Mouse (Mus musculus): ENCODE measurements around the gene Serpina12. TPM values are rescaled to one million over a fixed set of nuclear protein-coding genes. Genes with fewer than 3 reads are reported as not detected.

Serpina12 gene
- total and polyA plus RNA-seq, 3 experiments: 0.04 TPM; not detected in 2

DNA sequence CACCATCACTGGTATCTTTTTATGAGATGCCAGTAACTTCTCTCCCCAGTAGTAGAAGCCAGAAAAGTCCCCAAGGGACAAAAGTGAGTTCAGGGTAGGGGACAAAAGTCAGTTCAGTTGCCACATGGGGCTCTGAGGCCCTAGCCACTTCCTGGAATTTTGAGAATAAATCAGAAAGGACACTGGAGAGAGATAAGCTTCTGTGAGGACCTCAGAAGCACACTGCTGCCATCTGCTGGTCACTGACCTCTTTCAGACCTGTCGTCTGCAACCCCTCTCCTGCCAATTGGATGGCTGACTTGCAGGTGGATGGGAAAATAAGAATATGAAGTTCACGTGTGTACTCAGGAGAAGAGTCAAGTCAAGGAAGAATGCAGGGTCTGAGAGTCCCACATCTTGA is 25.4 kb upstream of the Serpina12 start:
- no peaks in the 10 kb centered on the region for H3K36me3 ChIP-seq (ENCODE audit: control insufficient read depth in 1 of 2, insufficient read depth in 2 of 2, low read length in 2 of 2)
- no peaks in the 10 kb centered on the region for H3K4me1 ChIP-seq (ENCODE audit: control insufficient read depth in 1 of 2, insufficient read depth in 2 of 2, low read length in 2 of 2)
- no peak overlapping the region for H3K27ac ChIP-seq (ENCODE audit: control insufficient read depth, low read depth, low read length)
- H3K27me3 ChIP-seq (ENCODE audit: control insufficient read depth in 1 of 2, insufficient read depth in 2 of 2, low read length in 2 of 2): no peaks in the 10 kb centered on the region
- H3K9ac ChIP-seq (ENCODE audit: control insufficient read depth, low read depth, low read length, poor library complexity, severe bottlenecking): no peak overlapping the region
- no peak overlapping the region for H3K4me3 ChIP-seq (ENCODE audit: control insufficient read depth in 1 of 2, insufficient read depth in 1 of 2, low read depth in 2 of 2, low read length in 2 of 2)
- peak; percentile 34 for DNase-seq (ENCODE audit: low read depth, low spot score)
- no peaks in the 10 kb centered on the region for H3K9me3 ChIP-seq (replicated peaks; ENCODE audit: insufficient read depth, low read length)
- TF ChIP-seq SMC3 (IDR thresholded peaks at IDR 0.05; ENCODE audit: low read depth, low read length) (peak; percentile 39), RAD21 (IDR thresholded peaks at IDR 0.05; ENCODE audit: low read depth, low read length) (peak; percentile 24), GATA1 (IDR thresholded peaks at IDR 0.05; ENCODE audit: low read depth, low read length) (0 out of 2 replicates have a peak, but pooled peaks have one; percentile 17), ELF1 (IDR thresholded peaks at IDR 0.05; ENCODE audit: low read depth, low read length) (no peak), CTCF (IDR thresholded peaks at IDR 0.05 in 2 of 3, conservative IDR thresholded peaks at IDR 0.05 in 1 of 3; ENCODE audit: control insufficient read depth in 1 of 3, insufficient read depth in 1 of 3, low read depth in 2 of 3, low read length in 3 of 3, poor library complexity in 1 of 3, severe bottlenecking in 1 of 3) (peak; percentile 14 to 44 (median 43); a peak in 5 of 6 replicates)
- no peaks in the 10 kb centered on the region for H3K79me2 ChIP-seq (ENCODE audit: control insufficient read depth, insufficient read depth, low read length, poor library complexity)

DNA sequence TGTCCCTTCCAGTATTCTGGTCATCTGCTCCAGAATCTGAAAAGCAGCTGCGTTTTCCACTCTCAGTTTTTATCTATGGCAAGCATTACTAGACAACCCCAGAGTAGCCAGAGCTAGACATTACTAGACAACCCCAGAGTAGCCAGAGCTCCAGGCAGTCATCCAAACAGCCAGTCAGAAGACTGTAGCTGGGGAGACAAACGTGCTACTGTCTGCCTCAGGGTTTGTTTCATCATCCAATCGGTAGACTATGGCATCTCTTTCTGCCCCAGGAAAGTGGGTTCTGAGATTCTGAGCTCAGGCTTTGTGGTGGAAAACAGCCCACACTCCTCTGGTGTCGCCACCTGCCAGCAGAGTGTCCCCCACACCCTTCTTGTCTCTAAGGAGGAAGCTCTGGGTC is 23.3 kb upstream of the Serpina12 start:
- H3K9ac ChIP-seq (ENCODE audit: control insufficient read depth, low read depth, low read length, poor library complexity, severe bottlenecking): no peak overlapping the region
- no peak overlapping the region for H3K4me3 ChIP-seq (ENCODE audit: control insufficient read depth in 1 of 2, insufficient read depth in 1 of 2, low read depth in 2 of 2, low read length in 2 of 2)
- H3K27ac ChIP-seq (ENCODE audit: control insufficient read depth, low read depth, low read length): no peak overlapping the region
- H3K27me3 ChIP-seq (ENCODE audit: control insufficient read depth in 1 of 2, insufficient read depth in 2 of 2, low read length in 2 of 2): no peaks in the 10 kb centered on the region
- TF ChIP-seq POLR2A (IDR thresholded peaks at IDR 0.05; ENCODE audit: control insufficient read depth in 1 of 2, insufficient read depth in 1 of 2, low read depth in 1 of 2, low read length in 2 of 2, poor library complexity in 1 of 2): no peak
- no peak for TF ChIP-seq GATA1 (IDR thresholded peaks at IDR 0.05; ENCODE audit: low read depth, low read length)
- no peak for TF ChIP-seq SIN3A (IDR thresholded peaks at IDR 0.05; ENCODE audit: low read length)
- no peak for TF ChIP-seq POLR2AphosphoS2 (IDR thresholded peaks at IDR 0.05; ENCODE audit: low read length)
- no peak for TF ChIP-seq UBTF (IDR thresholded peaks at IDR 0.05; ENCODE audit: borderline replicate concordance, insufficient read depth, low read depth, low read length)
- no peak for TF ChIP-seq NRF1 (IDR thresholded peaks at IDR 0.05; ENCODE audit: insufficient read depth, low read depth, low read length, poor library complexity, severe bottlenecking)
- TF ChIP-seq MXI1 (IDR thresholded peaks at IDR 0.05; ENCODE audit: low read depth, low read length): no peak
- TF ChIP-seq TBP (IDR thresholded peaks at IDR 0.05; ENCODE audit: low read depth, low read length): no peak
- TF ChIP-seq MAZ (IDR thresholded peaks at IDR 0.05; ENCODE audit: low read depth, low read length): no peak
- TF ChIP-seq USF1 (IDR thresholded peaks at IDR 0.05; ENCODE audit: low read depth, low read length): no peak
- DNase-seq (ENCODE audit: low read depth, low spot score): peak; percentile 7
- no peaks in the 10 kb centered on the region for H3K36me3 ChIP-seq (ENCODE audit: control insufficient read depth in 1 of 2, insufficient read depth in 2 of 2, low read length in 2 of 2)
- no peaks in the 10 kb centered on the region for H3K79me2 ChIP-seq (ENCODE audit: control insufficient read depth, insufficient read depth, low read length, poor library complexity)
- no peaks in the 10 kb centered on the region for H3K4me1 ChIP-seq (ENCODE audit: control insufficient read depth in 1 of 2, insufficient read depth in 2 of 2, low read length in 2 of 2)
- no peaks in the 10 kb centered on the region for H3K9me3 ChIP-seq (replicated peaks; ENCODE audit: insufficient read depth, low read length)

DNA sequence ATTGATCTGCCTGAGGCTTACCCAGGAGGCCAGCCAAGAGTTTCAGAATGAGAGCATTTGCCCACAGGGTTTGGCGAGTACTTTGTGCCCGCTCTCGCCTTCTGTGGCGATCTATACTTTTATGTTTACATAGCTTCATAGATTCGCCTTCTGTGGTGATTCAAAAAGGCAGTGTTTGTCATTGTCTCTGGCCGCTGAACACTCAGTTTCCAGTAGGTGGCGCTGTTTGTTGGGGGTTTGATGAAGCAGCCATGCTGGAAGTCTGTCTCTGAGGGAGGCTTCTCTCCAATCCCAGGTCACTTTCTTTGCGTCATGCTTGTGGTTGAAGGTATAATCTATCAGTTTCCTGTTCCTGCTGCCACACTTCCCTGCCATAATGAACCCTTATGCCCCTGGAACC is 22.0 kb upstream of the Serpina12 start:
- Histone ChIP-seq H3K4me1 (ENCODE audit: control insufficient read depth in 1 of 2, insufficient read depth in 2 of 2, low read length in 2 of 2) (no peaks in the 10 kb centered on the region), H3K27me3 (ENCODE audit: control insufficient read depth in 1 of 2, insufficient read depth in 2 of 2, low read length in 2 of 2) (no peaks in the 10 kb centered on the region)
- peak; percentile 41 for DNase-seq (ENCODE audit: low read depth, low spot score)

More for the DNA sequence above, 22.0 kb upstream of the Serpina12 start:
- Histone ChIP-seq H3K4me3 (ENCODE audit: control insufficient read depth in 1 of 2, insufficient read depth in 1 of 2, low read depth in 2 of 2, low read length in 2 of 2) (no peak overlapping the region), H3K79me2 (ENCODE audit: control insufficient read depth, insufficient read depth, low read length, poor library complexity) (no peaks in the 10 kb centered on the region), H3K27ac (ENCODE audit: control insufficient read depth, low read depth, low read length) (no peak overlapping the region), H3K9me3 (replicated peaks; ENCODE audit: insufficient read depth, low read length) (no peaks in the 10 kb centered on the region), H3K36me3 (ENCODE audit: control insufficient read depth in 1 of 2, insufficient read depth in 2 of 2, low read length in 2 of 2) (no peaks in the 10 kb centered on the region), H3K9ac (ENCODE audit: control insufficient read depth, low read depth, low read length, poor library complexity, severe bottlenecking) (no peak overlapping the region)
- TF ChIP-seq ZC3H11A (IDR thresholded peaks at IDR 0.05; ENCODE audit: low read depth, low read length) (0 out of 2 replicates have a peak, but pooled peaks have one; percentile 8), ELF1 (IDR thresholded peaks at IDR 0.05; ENCODE audit: low read depth, low read length) (no peak), GATA1 (IDR thresholded peaks at IDR 0.05; ENCODE audit: low read depth, low read length) (no peak), CTCF (IDR thresholded peaks at IDR 0.05 in 2 of 3, conservative IDR thresholded peaks at IDR 0.05 in 1 of 3; ENCODE audit: control insufficient read depth in 1 of 3, insufficient read depth in 1 of 3, low read depth in 2 of 3, low read length in 3 of 3, poor library complexity in 1 of 3, severe bottlenecking in 1 of 3) (peak; percentile 32 to 56 (median 48); a peak in 5 of 6 replicates), MAZ (IDR thresholded peaks at IDR 0.05; ENCODE audit: low read depth, low read length) (no peak), RAD21 (IDR thresholded peaks at IDR 0.05; ENCODE audit: low read depth, low read length) (peak; percentile 44), SMC3 (IDR thresholded peaks at IDR 0.05; ENCODE audit: low read depth, low read length) (peak; percentile 36), POLR2A (IDR thresholded peaks at IDR 0.05; ENCODE audit: control insufficient read depth in 1 of 2, insufficient read depth in 1 of 2, low read depth in 1 of 2, low read length in 2 of 2, poor library complexity in 1 of 2) (no peak)
